Mouse (Mus musculus) hindbrain, embryonic 11.5 days (tissue): ENCODE measurements at regions not wholly inside any gene's neighbourhood (a gene's known extent, or its start where the extent isn't known, plus 50 kb on each side); places are given as distances from the start of the nearest gene placed in this dataset.
A peak's percentile ranks its signal among the peaks of the same experiment; 100 is the strongest.

ENCODE experiments used
- ATAC-seq: fragments of 200-750 bp; cut with Nextera tagmentation; 2 replicates; pipeline ENCODE4 v1.8.0; 2017; ENCODE audit warnings: mild to moderate bottlenecking, moderate TSS enrichment, moderate library complexity; ENCODE audit not compliant: low FRiP score
- DNase-seq: peaks from one replicate; pipeline ENCODE4 v3.0.0-alpha.2; 2015; ENCODE audit warnings: low spot score
- H3K27ac ChIP-seq: fragments of 300-500 bp; sonication (generic); 2 replicates; pipeline ENCODE4 v1.5.1; 2014; ENCODE audit warnings: mild to moderate bottlenecking, low read depth, low read length
- H3K27me3 ChIP-seq: fragments of 300-500 bp; sonication (generic); 2 replicates; pipeline ENCODE4 v1.6.1; 2014; ENCODE audit warnings: mild to moderate bottlenecking, low read length, moderate library complexity, mixed read lengths; ENCODE audit not compliant: control insufficient read depth, insufficient read depth
- H3K36me3 ChIP-seq: fragments of 300-500 bp; sonication (generic); 2 replicates; pipeline ENCODE4 v1.6.1; 2014; ENCODE audit warnings: mild to moderate bottlenecking, low read length, moderate library complexity, mixed read lengths; ENCODE audit not compliant: control insufficient read depth, insufficient read depth
- H3K4me1 ChIP-seq: fragments of 300-500 bp; sonication (generic); replicated peaks from 2 replicates; pipeline ENCODE4 v1.6.1; 2014; ENCODE audit warnings: low read length, mixed read lengths; ENCODE audit not compliant: control insufficient read depth, insufficient read depth
- H3K4me2 ChIP-seq: fragments of 300-500 bp; sonication (generic); replicated peaks from 2 replicates; pipeline ENCODE4 v1.6.1; 2014; ENCODE audit warnings: mild to moderate bottlenecking, low read depth, low read length
- H3K4me3 ChIP-seq: fragments of 300-500 bp; sonication (generic); 2 replicates; pipeline ENCODE4 v1.5.1; 2014; ENCODE audit warnings: low read depth, low read length
- H3K9ac ChIP-seq: fragments of 300-500 bp; sonication (generic); 2 replicates; pipeline ENCODE4 v1.6.1; 2014; ENCODE audit warnings: low read depth, low read length
- H3K9me3 ChIP-seq: fragments of 300-500 bp; sonication (generic); 2 replicates; pipeline ENCODE4 v1.6.1; 2016; ENCODE audit warnings: low read length; ENCODE audit not compliant: control insufficient read depth
- WGBS: fragments of 180-500 bp; shearing (Covaris S2); extraction: QIAGEN DNeasy Blood & Tissue Kit; methylation state at CpG from one replicate; pipeline ENCODE4 v1.1.7; 2014; 5-methylcytosine and 5-hydroxymethylcytosine counted together

DNA sequence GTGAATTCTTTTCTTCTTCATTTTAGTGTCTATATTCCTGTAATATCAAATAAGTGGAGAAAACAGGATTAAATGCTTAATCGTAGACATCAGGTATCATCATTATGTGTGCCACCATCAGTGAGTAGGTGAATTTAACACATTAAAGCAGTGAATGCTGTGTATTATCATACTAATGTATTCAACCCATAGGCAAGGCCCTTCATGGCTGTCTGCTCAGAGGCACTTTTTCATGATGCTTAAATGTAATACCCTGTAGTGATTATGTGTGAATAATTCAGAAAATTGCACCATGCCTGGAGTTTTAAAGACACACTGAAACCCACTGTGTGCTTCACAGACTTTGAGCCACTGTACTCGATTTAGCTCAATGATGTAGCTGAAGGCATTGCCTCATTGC is 583.2 kb upstream of the Robo1 start:
- no peak overlapping the region for H3K9ac ChIP-seq
- H3K27ac ChIP-seq = no peak overlapping the region
- ATAC-seq (no peak), DNase-seq (no peak)
- no peaks in the 10 kb centered on the region for H3K9me3 ChIP-seq
- H3K27me3 ChIP-seq = no peaks in the 10 kb centered on the region
- no peaks in the 10 kb centered on the region for H3K4me1 ChIP-seq
- H3K4me3 ChIP-seq = no peak overlapping the region
- 76% methylated on average over 2 of the region's 2 CpGs for WGBS
- no peaks in the 10 kb centered on the region for H3K36me3 ChIP-seq
- H3K4me2 ChIP-seq = no peak overlapping the region

GRCm38 (mm10) chr16:71737941-71738340 is 570.2 kb upstream of the Robo1 start:
- no peak for ATAC-seq
- H3K36me3 ChIP-seq = no peaks in the 10 kb centered on the region
- H3K27ac ChIP-seq = no peak overlapping the region
- H3K9ac ChIP-seq = no peak overlapping the region
- no peak overlapping the region for H3K4me3 ChIP-seq
- no peaks in the 10 kb centered on the region for H3K9me3 ChIP-seq
- H3K27me3 ChIP-seq = no peaks in the 10 kb centered on the region
- H3K4me1 ChIP-seq = no peaks in the 10 kb centered on the region
- H3K4me2 ChIP-seq = no peak overlapping the region
- DNase-seq = no peak
- WGBS = 76% methylated on average over 2 of the region's 2 CpGs

- Histone ChIP-seq H3K9me3 (no peaks in the 10 kb centered on the region), H3K4me1 (no peaks in the 10 kb centered on the region), H3K27ac (no peak overlapping the region), H3K36me3 (no peaks in the 10 kb centered on the region), H3K4me2 (no peak overlapping the region), H3K27me3 (no peaks in the 10 kb centered on the region), H3K9ac (no peak overlapping the region), H3K4me3 (no peak overlapping the region)
- ATAC-seq (no peak), DNase-seq (no peak)
- 93% methylated on average over 5 of the region's 5 CpGs for WGBS
Observed at GRCm38 (mm10) chr16:71739104-71739503, 569.0 kb upstream of the Robo1 start.

DNA sequence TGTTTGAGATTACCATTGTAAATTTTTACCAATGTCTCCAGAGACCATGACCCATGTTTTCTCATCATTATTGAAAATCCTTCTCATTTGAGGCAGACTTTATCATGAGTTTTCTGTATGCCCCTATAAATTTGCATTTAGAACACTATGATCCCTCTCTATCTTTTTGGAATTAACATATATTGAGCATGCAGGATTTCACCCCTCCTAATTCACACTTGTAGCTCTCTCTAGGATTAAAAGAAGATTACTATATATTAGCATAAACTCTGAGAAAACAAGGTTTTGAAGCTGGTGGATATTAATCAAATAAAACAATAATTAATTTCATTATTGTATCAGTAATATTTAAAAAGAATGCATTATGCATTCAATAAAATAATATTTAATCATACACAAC is 527.2 kb upstream of the Robo1 start:
- no peaks in the 10 kb centered on the region for H3K36me3 ChIP-seq
- no peaks in the 10 kb centered on the region for H3K4me1 ChIP-seq
- H3K4me3 ChIP-seq = no peak overlapping the region
- no peak overlapping the region for H3K9ac ChIP-seq
- no peak overlapping the region for H3K4me2 ChIP-seq
- H3K9me3 ChIP-seq = no peaks in the 10 kb centered on the region
- no peak overlapping the region for H3K27ac ChIP-seq
- DNase-seq (no peak), ATAC-seq (no peak)
- H3K27me3 ChIP-seq = no peaks in the 10 kb centered on the region

GRCm38 (mm10) chr16:71812840-71813239 is 495.3 kb upstream of the Robo1 start:
- Histone ChIP-seq H3K4me3 (no peak overlapping the region), H3K9me3 (no peaks in the 10 kb centered on the region), H3K4me2 (no peak overlapping the region), H3K27ac (no peak overlapping the region), H3K4me1 (no peaks in the 10 kb centered on the region), H3K36me3 (no peaks in the 10 kb centered on the region), H3K9ac (no peak overlapping the region), H3K27me3 (no peaks in the 10 kb centered on the region)
- DNase-seq = no peak
- WGBS = 67% methylated on average over 5 of the region's 5 CpGs
- peak; percentile 45; the same call in 1 of the 2 replicates for ATAC-seq

DNA sequence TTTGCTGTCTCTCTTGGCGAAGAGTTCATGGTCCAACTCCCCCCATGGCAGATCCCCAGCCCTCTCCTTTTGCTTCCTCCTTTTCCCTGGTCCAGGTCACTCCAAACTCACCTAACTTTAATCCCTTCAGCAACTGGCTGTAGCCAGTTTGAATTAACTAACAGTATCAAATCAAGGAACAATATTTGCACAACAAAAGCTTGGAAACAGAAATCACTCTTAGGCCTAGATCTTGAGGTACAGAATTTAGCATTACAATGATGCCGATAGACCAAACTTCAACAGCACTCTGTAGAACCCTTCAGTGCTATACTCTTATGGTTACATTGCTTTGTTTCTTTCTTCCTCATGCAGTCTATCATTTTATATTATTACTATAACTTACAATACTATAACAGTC is 472.8 kb upstream of the Robo1 start:
- Histone ChIP-seq H3K27ac (no peak overlapping the region), H3K9ac (no peak overlapping the region)
- 81% methylated on average over 2 of the region's 2 CpGs for WGBS

DNA sequence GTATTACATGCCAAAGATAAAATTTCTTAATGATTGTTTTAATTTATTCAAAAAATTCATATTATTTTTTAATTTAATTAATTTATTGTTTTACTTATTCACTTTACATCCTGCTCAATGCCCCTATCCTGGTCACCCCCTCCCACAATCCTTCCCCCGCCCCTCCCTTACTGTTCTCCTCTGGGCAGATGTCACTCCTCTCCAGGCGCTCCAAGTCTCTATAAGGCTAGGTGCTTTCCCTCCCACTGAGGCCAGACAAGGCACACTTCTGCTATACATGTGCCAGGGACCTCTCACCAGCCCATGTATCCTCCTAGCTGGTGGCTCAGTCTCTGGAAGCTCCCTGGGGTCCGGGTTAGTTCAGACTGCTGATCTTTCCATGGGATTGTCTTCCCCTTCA is 458.0 kb upstream of the Robo1 start:
- no peak for DNase-seq
- H3K36me3 ChIP-seq = no peaks in the 10 kb centered on the region
- no peaks in the 10 kb centered on the region for H3K9me3 ChIP-seq
- no peak overlapping the region for H3K4me3 ChIP-seq
- no peak overlapping the region for H3K27ac ChIP-seq
- H3K4me1 ChIP-seq = no peaks in the 10 kb centered on the region
- 84% methylated on average over 3 of the region's 3 CpGs for WGBS
- peak; percentile 51; the same call in 1 of the 2 replicates for ATAC-seq
- no peak overlapping the region for H3K4me2 ChIP-seq
- no peak overlapping the region for H3K9ac ChIP-seq
- H3K27me3 ChIP-seq = no peaks in the 10 kb centered on the region

More for the DNA sequence above, 472.8 kb upstream of the Robo1 start:
- no peaks in the 10 kb centered on the region for H3K9me3 ChIP-seq
- H3K4me1 ChIP-seq = no peaks in the 10 kb centered on the region
- H3K36me3 ChIP-seq = no peaks in the 10 kb centered on the region
- H3K27me3 ChIP-seq = no peaks in the 10 kb centered on the region
- no peak overlapping the region for H3K4me3 ChIP-seq
- DNase-seq (no peak), ATAC-seq (no peak)
- H3K4me2 ChIP-seq = no peak overlapping the region

GRCm38 (mm10) chr16:71851590-71852190 is 456.4 kb upstream of the Robo1 start:
- Histone ChIP-seq H3K9me3 (no peaks in the 10 kb centered on the region), H3K4me3 (no peak overlapping the region), H3K9ac (no peak overlapping the region), H3K27ac (no peak overlapping the region), H3K27me3 (no peaks in the 10 kb centered on the region), H3K4me2 (no peak overlapping the region), H3K36me3 (no peaks in the 10 kb centered on the region), H3K4me1 (no peaks in the 10 kb centered on the region)
- WGBS = 75% methylated on average over 3 of the region's 3 CpGs
- no peak for DNase-seq
- no peak for ATAC-seq

DNA sequence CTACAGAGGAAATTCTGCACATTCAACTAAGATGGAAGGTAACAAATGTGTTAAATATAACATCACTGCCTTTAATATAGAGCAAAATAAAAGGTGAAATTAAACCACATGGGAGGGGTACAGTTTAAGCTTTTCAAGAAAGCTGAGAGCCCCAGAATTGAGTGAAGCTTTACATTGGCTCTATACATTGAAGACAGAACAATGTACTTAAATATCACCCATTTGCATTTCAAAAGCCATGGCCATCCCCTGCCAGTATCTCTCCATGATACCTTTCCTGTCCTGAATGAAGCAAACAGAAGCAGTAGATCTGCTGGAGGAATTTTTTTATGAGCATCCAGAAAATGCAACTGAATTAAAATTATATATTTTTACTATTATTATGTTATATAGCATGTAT is 450.2 kb upstream of the Robo1 start:
- no peak overlapping the region for H3K27ac ChIP-seq
- no peak for ATAC-seq

More for the DNA sequence above, 450.2 kb upstream of the Robo1 start:
- Histone ChIP-seq H3K9ac (no peak overlapping the region), H3K4me1 (no peaks in the 10 kb centered on the region), H3K4me2 (no peak overlapping the region), H3K4me3 (no peak overlapping the region), H3K27me3 (no peaks in the 10 kb centered on the region), H3K36me3 (no peaks in the 10 kb centered on the region), H3K9me3 (no peaks in the 10 kb centered on the region)
- no peak for DNase-seq
